ENCODE assay signal across 10 mouse cellular contexts in genomic region chr4:131919506-131920140, GRCm38 (mm10). TPM values are rescaled to one million over a fixed set of nuclear protein-coding genes. Genes with fewer than 3 reads are reported as not detected.
DNase-seq lines count a peak whose midpoint lies in the region; ATAC-seq and TF ChIP-seq lines count a peak whose summit lies in the region.
"Had no signal": no experiment of that assay in that cellular context is flagged by ENCODE, and none has a peak within 500 bp of the region (broad histone marks: within the 10 kb centered on the region; RNA-seq: fewer than 3 reads in every experiment).

No protein-coding gene starts in this region.

- DNase-seq in kidney, adult 11 months: no peak
- peak; percentile 37 for DNase-seq in embryo, embryonic 9.5 days (ENCODE audit: extremely low spot score)
- DNase-seq in heart, postnatal 0 days (ENCODE audit: low spot score): no peak
- DNase-seq in thymus, postnatal 4 days: no peak
- DNase-seq in thymus, postnatal 14 days: no peak
- no peak for DNase-seq in retina, embryonic 14.5 days (ENCODE audit: low spot score)
- DNase-seq: cerebellum, adult 11-12 months; thymus, adult 2 months had no signal

- peak overlapping the region; percentile 67 for H3K4me3 ChIP-seq in kidney, embryonic 16.5 days (ENCODE audit: low read length)
- H3K4me3 ChIP-seq in heart, postnatal 0 days (ENCODE audit: low read depth, low read length): peak overlapping the region; percentile 64
- peak overlapping the region; percentile 48; the same call in 1 of the 2 replicates for H3K4me3 ChIP-seq in midbrain, embryonic 13.5 days (replicated peaks)

- no peak for ATAC-seq in kidney, embryonic 16.5 days (ENCODE audit: low FRiP score, low TSS enrichment)
- no peak for ATAC-seq in heart, postnatal 0 days (ENCODE audit: insufficient read depth, low read depth)
- no peak for ATAC-seq in midbrain, embryonic 13.5 days

- H3K4me1 ChIP-seq in kidney, embryonic 16.5 days (ENCODE audit: insufficient read depth, low read length): peaks cover 84% of the 10 kb centered on the region
- peaks cover 13% of the 10 kb centered on the region for H3K4me1 ChIP-seq in heart, postnatal 0 days (ENCODE audit: control insufficient read depth, insufficient read depth)
- H3K4me1 ChIP-seq in midbrain, embryonic 13.5 days (replicated peaks): peaks cover 68% of the 10 kb centered on the region

- H3K27me3 ChIP-seq in kidney, embryonic 16.5 days (ENCODE audit: insufficient read depth, low read length): peaks cover 14% of the 10 kb centered on the region
- H3K27me3 ChIP-seq in heart, postnatal 0 days (ENCODE audit: control insufficient read depth, insufficient read depth, low read length): peaks cover 24% of the 10 kb centered on the region
- H3K27me3 ChIP-seq in midbrain, embryonic 13.5 days: peaks cover 100% of the 10 kb centered on the region

- peak overlapping the region; percentile 76 for H3K9ac ChIP-seq in kidney, embryonic 16.5 days (replicated peaks; ENCODE audit: low read length)
- peak overlapping the region; percentile 67; the same call in 1 of the 2 replicates for H3K9ac ChIP-seq in heart, postnatal 0 days (replicated peaks; ENCODE audit: low read depth, low read length)
- no peak overlapping the region for H3K9ac ChIP-seq in midbrain, embryonic 13.5 days (replicated peaks)

- TF ChIP-seq CTCF in heart, postnatal 0 days (IDR thresholded peaks at IDR 0.05; ENCODE audit: low read depth): no peak

- H3K36me3 ChIP-seq in kidney, embryonic 16.5 days (ENCODE audit: insufficient read depth, low read length): peaks cover 9% of the 10 kb centered on the region; the same call in 1 of the 2 replicates
- 0 out of 2 replicates have a peak, but pooled peaks cover under 1% of the 10 kb centered on the region for H3K36me3 ChIP-seq in heart, postnatal 0 days (replicated peaks; ENCODE audit: control insufficient read depth, insufficient read depth, low read length)
- peaks cover 18% of the 10 kb centered on the region for H3K36me3 ChIP-seq in midbrain, embryonic 13.5 days

- H3K9me3 ChIP-seq in kidney, embryonic 16.5 days (ENCODE audit: low read length): no peaks in the 10 kb centered on the region
- H3K9me3 ChIP-seq in heart, postnatal 0 days (replicated peaks; ENCODE audit: control insufficient read depth, low read length): no peaks in the 10 kb centered on the region
- H3K9me3 ChIP-seq in midbrain, embryonic 13.5 days: no peaks in the 10 kb centered on the region

- WGBS in kidney, embryonic 16.5 days: 24% methylated on average over 15 of the region's 15 CpGs
- WGBS in heart, postnatal 0 days: 31% methylated on average over 15 of the region's 15 CpGs
- WGBS in midbrain, embryonic 13.5 days: 10% methylated on average over 15 of the region's 15 CpGs

- no peak for TF ChIP-seq EP300 in heart, postnatal 0 days (IDR thresholded peaks at IDR 0.05; ENCODE audit: low read depth)

- H3K27ac ChIP-seq in kidney, embryonic 16.5 days (ENCODE audit: low read length): peak overlapping the region; percentile 83
- H3K27ac ChIP-seq in heart, postnatal 0 days (ENCODE audit: low read depth): peak overlapping the region; percentile 76
- no peak overlapping the region for H3K27ac ChIP-seq in midbrain, embryonic 13.5 days

- peak overlapping the region; percentile 90 for H3K4me2 ChIP-seq in kidney, embryonic 16.5 days (replicated peaks; ENCODE audit: low read depth, low read length)
- peak overlapping the region; percentile 89; the same call in 1 of the 2 replicates for H3K4me2 ChIP-seq in heart, postnatal 0 days (ENCODE audit: low read depth, low read length)
- H3K4me2 ChIP-seq in midbrain, embryonic 13.5 days (replicated peaks): peak overlapping the region; percentile 78; the same call in 1 of the 2 replicates

RNA-seq across cellular contexts. Expression of gene Tmem200b, which starts 1.9 kb away (rescaled TPM):
- polyA plus RNA-seq in kidney, embryonic 16.5 days (2015; fragmentation: Nextera tagmentation; extraction: Ambion mirVana): 0.54 and 1.0 TPM in 2 replicates
- 16.0 and 23.5 TPM in 2 replicates for total RNA-seq in heart, postnatal 0 days (2014; rRNA removed; ENCODE audit: low replicate concordance)
- 0.60 and 0.97 TPM in 2 replicates for polyA plus RNA-seq in heart, postnatal 0 days (2015; fragmentation: Nextera tagmentation; extraction: Ambion mirVana)
- polyA plus RNA-seq in midbrain, embryonic 13.5 days (2015; fragmentation: Nextera tagmentation; extraction: Ambion mirVana): not detected in 2 replicates

RNA-seq across cellular contexts. Expression of gene Srsf4, which starts 46.2 kb away (rescaled TPM):
- polyA plus RNA-seq in kidney, embryonic 16.5 days (2015; fragmentation: Nextera tagmentation; extraction: Ambion mirVana): 107 and 108 TPM in 2 replicates
- total RNA-seq in heart, postnatal 0 days (2014; rRNA removed; ENCODE audit: low replicate concordance): 14.3 and 17.1 TPM in 2 replicates
- polyA plus RNA-seq in heart, postnatal 0 days (2015; fragmentation: Nextera tagmentation; extraction: Ambion mirVana): 40.7 and 42.0 TPM in 2 replicates
- 134 and 140 TPM in 2 replicates for polyA plus RNA-seq in midbrain, embryonic 13.5 days (2015; fragmentation: Nextera tagmentation; extraction: Ambion mirVana)
